Mouse (Mus musculus): ENCODE data around the gene Taf4. TPM values are rescaled to one million over a fixed set of nuclear protein-coding genes. Genes with fewer than 3 reads are reported as not detected.

The Taf4 gene
- polyA plus RNA-seq, 1 experiment = 4.2 TPM

DNA sequence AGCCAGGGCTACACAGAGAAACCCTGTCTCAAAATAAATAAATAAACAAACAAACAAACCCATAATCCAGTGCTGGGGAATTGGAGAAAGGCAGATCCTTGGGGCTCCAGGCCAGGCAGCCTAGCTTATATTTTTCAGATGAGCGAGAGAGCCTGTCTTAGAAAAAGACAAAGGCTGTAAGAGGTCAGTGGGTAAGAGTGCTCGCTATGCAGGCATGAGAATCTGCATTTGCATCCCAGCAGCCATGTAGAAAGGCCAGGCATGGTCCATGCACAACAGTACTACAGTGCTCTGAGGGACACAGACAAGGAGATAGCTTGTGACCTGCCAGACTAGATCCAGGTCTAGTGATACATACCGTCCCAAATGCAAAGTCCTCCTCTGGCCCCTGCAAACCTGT lies 6.3 kb upstream of the Taf4 start:
- DNase-seq (ENCODE audit: low read depth) = no peak

DNA sequence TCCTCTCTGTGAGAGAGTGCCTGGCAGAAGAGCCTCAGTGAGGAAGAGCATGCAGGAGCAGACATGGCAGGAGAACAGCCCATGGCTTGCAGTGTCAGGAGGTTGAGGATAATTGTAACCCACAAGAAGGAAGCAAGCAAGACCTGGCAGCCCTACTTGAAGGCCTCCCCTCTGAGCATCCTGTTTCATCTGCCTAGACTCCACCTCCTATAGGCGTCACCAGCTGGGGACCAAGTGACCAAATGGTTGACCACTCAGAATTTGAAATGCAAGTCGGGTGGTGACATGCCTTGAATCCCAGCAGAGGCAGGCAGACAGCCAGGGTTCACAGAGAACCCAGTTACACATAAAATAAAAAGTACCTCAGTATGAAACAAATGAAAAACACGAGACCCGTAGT lies 4.2 kb upstream of the Taf4 start:
- DNase-seq (ENCODE audit: low read depth) = no peak

DNA sequence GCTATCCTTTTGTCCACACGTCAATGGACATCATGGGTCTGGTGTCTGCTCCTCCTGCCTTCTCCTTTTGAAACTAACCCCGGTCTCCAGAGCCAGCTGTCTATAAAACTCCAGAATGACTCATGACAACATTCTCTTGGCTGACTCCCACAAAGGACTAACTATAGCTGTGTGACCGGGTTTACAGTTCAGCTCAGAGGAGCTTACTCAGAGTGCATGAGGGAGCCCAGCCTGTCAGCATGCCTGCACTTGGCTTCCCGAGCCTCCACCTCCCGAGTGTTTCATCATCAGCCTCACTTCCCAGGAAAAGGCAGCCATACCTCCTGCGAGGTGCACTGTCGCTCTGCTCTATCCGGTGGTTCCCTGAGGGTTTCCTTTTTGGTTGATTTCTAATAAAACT lies 3.4 kb upstream of the Taf4 start:
- peak; percentile 86 for DNase-seq (ENCODE audit: low read depth)

DNA sequence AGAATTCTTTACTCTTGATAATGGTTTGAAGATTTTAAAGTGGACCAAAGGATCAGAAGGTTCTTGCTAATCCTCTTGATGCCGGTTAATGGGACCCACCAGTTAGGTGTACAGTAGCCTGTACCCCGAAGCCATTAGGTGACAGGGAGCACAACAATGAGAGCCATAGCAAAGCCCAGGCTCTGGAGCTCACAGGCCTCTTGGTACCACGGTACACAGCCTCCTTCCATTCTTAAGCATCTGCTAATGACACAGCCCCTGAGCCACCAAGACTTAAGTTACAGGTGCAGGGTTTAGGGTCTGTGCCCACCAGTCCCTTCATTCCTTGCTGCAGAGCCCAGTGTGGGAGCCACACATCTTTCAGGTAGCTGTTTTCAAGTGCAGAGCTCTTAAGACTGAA lies 1.8 kb upstream of the Taf4 start:
- no peak for DNase-seq (ENCODE audit: low read depth)

DNA sequence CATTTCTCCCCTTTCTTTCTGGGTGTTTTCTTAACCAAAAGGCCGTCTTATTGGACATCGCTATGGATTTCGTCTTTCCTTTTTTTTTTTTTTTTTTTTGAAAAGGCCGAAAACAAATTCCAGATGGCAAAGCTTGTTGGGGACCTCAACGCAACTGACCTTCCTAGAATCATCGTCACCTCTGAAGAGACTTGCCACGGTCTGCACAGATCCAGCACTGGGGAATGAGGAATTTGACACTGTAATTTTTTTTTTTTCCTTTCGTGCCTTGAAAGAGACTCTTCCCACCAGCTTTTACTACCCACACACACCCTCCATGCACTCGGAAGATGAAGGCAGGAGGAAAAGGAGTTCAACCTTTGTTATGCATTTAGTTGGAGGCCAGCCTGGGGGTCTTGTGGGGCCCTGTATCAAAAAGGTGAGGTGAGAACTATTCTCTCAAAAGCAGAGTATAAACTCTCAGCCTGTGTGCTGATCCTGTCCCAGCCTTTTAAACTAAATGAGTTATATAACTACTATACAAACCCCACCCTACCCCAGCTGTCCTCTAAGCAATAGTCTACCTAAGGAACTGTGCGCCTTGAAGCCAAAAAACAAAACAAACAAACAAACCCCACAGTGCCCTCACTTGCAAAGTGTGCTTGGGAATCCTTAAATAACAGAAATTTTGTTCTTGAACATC lies 1.0 kb upstream of the Taf4 start:
- no peak for DNase-seq (ENCODE audit: low read depth)

DNA sequence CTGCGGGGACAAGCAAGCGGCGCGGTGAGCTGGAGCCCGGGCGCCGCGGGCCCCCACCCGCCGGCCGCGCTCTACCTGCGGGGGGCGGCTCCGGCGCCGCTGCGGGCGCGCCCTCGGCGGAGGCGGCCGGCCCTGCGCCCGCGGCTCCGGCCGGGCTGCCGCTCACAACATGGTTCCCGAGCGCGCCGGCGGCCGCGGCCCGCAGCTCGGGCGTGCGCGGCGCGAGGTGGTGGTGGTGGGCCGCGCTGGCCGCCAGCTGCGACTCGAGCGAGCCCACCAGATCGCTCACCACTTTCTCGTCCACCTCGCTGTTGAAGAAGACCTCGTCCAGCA lies 185 bp downstream of the Taf4 start:
- no peak for DNase-seq (ENCODE audit: low read depth)

DNA sequence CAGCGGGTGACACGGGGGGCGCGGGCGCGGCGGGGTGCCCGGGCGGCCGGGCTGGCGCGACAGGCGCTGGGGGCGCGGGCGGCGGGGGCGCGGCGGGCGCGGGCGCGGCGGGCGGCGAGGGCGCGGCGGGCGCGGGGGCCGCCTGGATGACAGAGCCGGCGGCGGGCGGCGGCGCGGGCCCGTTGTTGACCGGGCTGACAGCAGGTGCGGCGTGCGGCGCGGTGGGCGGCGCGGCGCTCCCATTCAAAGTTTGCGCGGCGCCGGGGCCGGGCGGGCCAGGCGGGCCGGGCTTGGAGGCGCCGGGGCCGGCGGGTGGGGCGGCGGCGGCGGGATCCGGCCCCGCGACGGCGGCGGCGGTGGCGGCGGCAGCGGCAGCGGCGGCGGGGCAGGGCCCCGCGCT lies 595 bp downstream of the Taf4 start:
- no peak for DNase-seq (ENCODE audit: low read depth)

DNA sequence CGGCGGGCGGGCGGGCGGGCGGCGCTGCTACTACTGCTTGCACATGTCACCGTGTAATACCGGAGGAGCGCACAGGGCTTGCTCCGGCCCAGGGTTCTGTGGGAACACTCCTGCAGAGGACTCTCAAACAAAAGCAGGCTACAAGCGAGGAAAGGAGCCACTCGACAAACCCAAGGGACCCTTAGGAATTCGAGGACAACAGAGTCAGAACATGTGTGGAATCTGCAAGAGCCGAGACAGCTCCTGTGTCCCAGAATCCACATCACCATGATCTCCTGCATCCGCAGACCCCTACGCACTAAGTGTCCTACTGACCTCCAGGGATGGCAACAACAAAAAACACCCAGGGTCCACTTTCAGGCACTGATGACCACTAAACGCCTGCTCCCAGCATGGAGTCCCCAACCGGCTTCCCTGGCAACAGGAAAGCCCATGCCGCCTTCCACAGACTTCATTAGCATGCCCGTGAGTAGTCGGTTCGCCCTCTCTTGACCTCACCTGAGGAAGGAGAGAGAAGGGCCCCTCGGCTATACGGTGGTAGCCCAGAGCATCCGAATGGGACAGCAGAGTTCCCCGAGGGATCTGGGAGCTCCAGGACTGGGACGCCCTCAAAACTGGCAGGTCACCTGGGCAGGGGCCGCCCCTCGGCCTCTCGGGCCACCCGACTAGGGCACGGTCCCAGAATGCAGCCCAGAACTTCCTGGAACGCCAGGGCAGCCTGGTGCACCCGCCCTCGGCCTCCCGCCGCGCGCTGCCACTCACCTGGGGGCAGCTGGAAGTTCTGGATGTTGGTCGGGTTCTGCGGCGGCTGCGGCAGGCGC lies 1.6 kb downstream of the Taf4 start:
- no peak for DNase-seq (ENCODE audit: low read depth)

DNA sequence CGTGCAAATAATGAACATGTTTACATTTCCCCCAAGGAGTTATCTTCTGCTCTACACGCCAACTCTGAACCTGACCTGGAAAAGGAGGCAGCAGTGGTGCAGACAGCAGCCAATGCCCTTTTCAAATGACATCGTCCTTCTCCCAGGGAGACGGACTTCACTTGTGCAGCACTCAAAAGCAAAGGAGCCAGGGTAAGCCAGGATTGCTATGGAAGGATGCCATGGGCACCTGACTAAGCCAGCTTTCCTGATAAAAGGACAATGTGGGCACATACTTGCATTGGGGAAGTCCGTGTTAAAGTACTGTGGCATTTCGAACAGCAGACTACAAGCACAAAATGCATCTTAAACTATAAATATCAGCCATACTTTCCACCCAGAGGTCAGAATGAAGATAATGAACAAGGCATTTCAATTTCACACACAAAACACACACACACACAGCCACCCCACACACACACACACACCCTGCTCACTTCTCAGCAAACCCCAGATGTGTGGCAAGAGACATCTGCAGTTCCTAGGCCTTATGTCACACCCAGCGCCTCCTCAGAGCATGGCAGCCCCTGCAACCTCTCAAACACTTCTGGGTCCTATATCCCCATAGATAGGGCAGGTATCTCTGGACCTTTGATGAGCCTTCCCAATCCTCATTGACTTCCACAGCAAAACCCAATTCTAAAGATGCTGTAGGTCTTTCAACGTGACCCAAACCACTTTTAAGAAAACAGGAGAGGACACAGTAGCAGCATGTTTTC lies 2.4 kb downstream of the Taf4 start:
- no peak for DNase-seq (ENCODE audit: low read depth)

DNA sequence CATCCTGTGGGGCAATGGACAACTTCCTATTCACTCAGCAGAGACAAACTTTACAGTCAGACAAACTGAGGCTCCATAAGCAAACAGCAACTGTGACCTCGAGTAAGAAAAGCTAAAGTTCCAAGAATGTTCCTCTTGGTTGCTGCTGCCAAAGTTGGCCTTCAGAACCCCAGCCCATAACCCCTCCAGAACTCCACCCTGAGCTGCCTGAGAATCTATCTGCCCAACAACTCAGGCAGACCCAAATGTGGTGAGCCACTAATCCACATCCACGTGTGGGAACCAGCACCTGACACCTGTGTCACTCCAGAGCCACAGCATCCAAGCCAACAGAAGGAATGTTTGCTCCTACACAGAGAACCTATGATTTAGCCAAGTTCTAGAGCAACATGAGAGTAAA lies 4.0 kb downstream of the Taf4 start:
- no peak for DNase-seq (ENCODE audit: low read depth)

DNA sequence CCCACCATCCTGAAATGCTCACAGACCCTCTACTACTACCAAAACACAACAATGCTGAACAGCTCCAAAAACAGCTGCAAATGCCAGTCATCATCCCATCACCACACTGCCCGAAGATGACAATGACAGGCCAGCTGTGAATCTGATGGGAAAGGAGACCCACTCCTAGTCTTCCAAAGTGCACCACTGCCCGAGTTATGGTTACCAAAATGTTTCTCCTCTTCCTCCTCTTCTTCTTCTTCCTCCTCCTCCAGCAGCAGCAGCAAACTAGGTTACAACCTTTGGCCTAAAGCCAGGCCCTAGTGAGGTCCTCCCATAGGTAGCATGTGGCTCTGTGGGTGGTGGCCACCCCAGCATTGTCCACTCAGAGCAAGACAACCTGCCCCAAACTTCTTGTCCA lies 4.6 kb downstream of the Taf4 start:
- DNase-seq (ENCODE audit: low read depth) = no peak

DNA sequence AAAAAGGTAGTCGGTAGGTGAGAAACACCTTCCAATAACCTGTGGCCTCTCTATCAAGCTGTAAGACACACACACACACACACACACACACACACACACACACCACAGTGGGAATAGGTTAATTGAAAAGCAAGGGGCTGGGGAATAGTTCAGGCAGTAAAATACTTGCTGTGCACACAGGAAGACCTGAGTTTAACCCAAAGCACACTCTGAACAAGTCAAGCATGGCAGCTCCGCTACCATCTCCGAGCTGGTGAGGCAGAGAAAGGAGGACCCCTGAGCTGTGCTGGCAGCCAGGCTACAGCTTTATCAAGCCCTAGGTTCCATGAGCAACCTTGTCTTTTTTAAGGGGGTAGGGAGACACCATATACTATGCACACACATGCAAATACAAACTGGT lies 7.3 kb downstream of the Taf4 start:
- DNase-seq (ENCODE audit: low read depth) = no peak

DNA sequence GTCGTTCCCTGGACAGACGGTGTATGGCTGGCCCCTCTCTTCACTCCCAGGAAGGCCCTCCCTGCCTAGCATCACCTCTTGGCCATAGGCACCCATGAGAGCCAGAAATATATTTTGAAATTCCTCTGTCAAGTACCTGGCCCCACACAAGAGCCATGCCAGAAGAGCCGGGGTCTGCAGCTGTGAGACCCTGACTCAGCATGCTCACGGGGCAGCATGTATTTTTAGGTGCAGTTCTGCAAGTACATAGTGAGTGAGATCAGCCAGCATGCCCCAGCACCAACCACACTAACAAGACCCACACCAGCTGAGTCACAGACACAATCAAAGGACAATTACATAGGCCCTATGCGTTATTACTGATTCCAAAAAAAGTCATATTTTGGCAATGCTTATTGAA lies 8.8 kb downstream of the Taf4 start:
- no peak for DNase-seq (ENCODE audit: low read depth)

DNA sequence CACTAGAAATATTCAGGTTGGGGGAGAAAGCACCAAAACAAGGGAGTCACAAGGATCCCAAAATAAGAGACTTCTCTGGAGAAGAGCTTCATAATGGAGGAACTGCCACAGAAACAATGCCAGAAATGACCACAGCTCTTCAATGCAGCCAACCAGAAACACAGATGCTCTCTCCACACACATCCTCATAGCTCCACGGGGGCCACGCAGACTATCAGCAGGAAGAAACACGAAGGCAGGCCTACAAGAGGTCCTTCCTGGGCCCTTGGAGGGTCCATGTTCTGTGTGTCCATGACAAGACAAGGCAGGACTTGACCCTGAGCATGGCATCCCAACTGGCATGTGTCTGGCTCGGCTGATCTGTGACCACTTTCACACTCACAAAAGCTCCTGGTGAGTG lies 15.0 kb downstream of the Taf4 start:
- DNase-seq (ENCODE audit: low read depth) = no peak

DNA sequence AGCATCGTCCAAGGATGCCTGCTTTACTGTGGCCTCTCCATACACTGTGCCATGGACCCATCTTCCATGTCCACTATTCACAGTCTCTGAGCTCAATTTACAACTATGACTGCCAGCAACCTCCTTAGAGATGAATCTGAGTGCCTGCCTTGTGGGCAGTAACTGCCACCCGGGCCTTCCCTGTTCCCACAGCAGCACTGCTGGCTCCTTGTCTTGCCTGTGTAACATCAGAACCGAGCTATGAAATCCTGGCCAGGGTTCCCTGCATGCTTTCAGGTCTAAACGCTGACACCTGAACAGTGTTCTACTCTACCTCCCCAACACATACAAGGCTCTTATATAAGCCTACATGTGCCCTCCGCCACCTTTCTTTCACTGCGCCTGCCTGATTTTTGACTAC lies 16.1 kb downstream of the Taf4 start:
- no peak for DNase-seq (ENCODE audit: low read depth)

DNA sequence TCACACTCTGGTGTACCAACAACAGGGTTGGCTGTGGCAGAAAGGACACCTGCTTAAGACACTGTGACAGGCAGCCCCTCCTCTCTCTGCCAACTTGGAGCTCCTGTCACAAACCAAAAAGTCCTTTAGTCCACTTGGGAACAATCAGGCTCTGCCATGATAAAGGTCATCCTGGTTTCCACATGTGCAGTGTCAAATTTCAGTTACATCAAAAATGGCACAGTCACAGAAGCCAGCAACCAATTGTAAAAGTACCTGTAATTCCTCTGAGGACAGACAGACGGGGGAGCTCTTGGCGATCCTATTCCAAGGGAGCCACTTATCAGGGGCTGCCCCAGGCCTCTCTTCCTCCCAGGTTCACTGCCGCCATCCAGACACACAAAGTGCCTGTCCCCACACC lies 17.1 kb downstream of the Taf4 start:
- no peak for DNase-seq (ENCODE audit: low read depth)

DNA sequence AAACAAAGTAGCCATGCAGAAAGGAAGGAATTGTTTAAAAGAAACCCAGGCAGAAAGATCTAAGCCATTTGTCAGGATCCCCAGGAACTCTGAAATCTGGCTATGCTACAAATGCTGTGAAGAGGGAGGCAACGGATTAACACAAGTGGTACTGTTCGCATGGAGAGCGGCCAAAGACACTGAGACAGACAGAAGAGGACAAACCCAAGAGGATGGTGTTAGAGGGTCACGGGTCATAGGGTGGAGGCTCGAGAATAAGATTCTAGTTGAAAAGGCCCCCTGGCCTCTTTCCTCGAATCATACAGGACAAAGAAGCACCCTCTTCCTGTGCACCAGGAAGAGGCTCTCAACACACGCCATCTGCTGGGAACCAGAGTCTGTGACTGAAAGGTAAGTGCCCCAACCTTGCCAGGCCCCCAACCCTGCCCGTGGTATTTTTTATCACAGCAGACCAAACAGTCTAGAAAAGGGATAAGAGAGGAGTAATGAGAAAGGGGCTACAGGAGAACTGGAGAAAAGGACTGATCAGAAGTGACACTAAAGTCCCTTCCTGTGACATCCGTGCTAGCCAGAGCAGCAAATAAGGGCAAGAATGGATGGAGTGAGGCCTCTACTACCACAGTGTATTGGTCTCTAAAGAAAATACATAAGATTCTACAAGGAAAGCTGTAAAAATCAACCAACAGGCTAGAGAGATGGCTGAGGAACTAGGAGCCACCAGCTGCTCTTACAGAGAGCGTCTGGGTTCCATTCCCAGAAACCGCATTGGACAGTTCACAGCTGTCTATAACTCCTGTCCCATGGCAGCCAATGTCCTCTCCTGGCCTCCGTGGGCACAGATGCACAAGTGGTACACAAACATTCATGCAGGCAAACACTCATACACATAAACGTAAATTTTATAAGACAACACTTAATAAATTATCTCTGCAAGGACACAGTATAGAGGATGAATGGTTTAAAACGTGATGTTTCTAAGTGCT lies 24.6 kb downstream of the Taf4 start:
- no peak for DNase-seq (ENCODE audit: low read depth)

DNA sequence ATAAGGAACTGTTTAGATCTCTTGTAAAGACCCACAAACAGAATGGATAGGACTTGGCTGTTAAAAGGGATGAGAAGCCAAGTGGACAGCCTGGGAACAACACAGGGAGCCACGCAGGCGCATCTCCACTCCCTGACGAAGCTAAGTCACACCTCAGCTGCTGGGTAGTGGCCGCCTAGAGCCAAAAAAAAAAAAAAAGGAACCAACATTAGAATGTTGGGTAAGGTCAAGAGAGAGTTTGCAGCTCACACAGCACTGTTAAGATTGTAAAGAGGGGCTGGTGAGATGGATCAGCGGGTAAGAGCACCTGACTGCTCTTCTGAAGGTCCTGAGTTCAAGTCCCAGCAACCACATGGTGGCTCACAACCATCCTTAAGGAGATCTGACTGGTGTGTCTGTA lies 27.6 kb downstream of the Taf4 start:
- DNase-seq (ENCODE audit: low read depth) = no peak

DNA sequence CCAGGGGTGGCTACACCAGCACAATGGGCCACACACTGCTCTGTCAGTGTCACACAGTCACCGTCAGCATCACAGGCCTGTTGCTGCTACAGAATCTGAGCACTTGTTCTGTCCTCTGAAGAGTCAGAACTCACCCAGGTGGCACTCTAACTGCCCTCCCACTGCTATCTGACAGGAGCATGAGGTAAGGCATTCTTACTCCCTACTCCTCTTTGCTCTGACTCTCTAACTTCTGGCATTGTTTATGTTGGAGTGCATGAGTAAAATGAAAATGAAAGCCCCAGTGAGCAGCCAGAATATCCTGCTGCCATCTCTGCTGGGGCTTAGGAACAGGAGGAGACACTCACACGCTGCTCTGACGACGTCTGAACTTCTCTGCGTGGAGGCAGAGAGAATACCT lies 28.8 kb downstream of the Taf4 start:
- DNase-seq (ENCODE audit: low read depth) = no peak

DNA sequence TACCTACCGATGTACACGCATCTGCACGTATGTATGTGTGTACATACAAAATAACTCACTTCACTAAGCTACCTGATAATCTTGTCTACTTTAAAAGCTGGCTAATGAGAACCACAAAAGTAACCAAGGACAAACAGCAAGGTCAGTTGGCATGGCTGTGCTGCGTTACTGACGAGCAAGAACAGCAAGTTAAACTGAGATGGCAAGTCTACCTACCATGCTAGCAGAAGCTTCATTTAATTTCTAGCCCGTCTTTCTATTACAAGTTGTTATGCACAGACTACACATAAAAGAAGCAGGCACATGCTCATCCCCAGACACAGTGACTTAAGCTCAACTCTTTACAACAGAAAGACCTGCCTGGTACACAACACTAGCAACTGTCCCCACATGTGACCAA lies 29.9 kb downstream of the Taf4 start:
- DNase-seq (ENCODE audit: low read depth) = no peak

DNA sequence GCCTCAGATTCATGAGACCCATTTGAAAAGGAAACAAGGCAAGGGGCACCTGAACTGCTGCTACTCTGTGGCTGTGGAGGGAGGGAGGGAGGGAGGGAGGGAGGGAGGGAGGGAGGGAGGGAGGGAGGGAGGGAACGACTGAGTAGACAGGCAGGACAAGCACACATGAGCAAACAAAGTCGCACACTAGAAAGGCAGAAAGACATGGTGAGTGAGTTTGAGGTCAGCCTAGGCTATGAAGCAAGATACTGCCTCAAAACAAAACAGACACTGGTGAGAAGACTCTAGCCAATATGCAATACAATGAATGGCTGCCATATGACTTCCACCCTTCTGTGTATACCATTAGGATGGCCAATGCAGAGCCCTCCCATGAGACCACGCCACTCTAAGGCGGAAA lies 31.4 kb downstream of the Taf4 start:
- DNase-seq (ENCODE audit: low read depth) = no peak

DNA sequence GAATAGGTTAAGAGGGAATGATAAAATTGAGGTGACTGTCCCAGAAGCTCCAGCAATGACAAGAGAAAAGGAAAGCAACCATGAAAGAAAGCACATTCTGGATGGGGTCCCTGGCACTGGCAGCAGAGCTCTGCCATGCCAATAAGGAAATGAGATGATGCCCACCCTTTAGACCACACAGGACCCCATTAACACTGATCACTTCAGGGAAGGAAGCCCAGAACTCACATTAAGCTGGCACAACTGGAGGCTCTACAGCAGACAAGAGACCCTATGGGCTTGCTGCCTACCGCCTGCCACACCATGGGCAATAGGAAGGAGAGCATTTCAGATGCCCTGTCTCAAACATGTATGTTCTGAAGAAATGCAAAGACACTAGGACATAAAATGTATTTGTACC lies 34.8 kb downstream of the Taf4 start:
- DNase-seq (ENCODE audit: low read depth) = no peak

Measured in gonadal fat pad, adult 2 months (tissue).